Mouse (Mus musculus) WW6 (cell line): Measurements from ENCODE around the gene Rhox11.
"Not testable (repeated sequence)": the region's sequence is repeated elsewhere in the genome, so short reads cannot be mapped to it uniquely, and the experiment has no call there.

Source experiments
- DNase-seq: peaks from one replicate; pipeline ENCODE4 v3.0.0-alpha.2; 2013; ENCODE audit warnings: low read depth, low spot score

Gene Rhox11

GRCm38 (mm10) chrX:38085041-38085440, at the start of gene Rhox11:
Gene Rhox11, minus strand, starts transcription at chrX:38085141.
- DNase-seq: no peak

GRCm38 (mm10) chrX:38121478-38121877, 36.5 kb upstream of the Rhox11 start:
- DNase-seq: no peak

- no peak for DNase-seq
These were observed 36.0 kb upstream of the Rhox11 start, which contains the start of gene Rhox13 for GRCm38 (mm10) chrX:38120982-38121381. Gene Rhox13, plus strand, starts transcription at chrX:38121219.

- DNase-seq: no peak
These were observed 25.9 kb upstream of the Rhox11 start, which contains the start of gene Rhox12 for GRCm38 (mm10) chrX:38110807-38111206. Gene Rhox12, minus strand, starts transcription at chrX:38110907.

GRCm38 (mm10) chrX:38084226-38084625, 715 bp downstream of the Rhox11 start:
- no peak for DNase-seq

- DNase-seq: no peak
These were observed 18.8 kb downstream of the Rhox11 start, which contains the start of gene Rhox10 for GRCm38 (mm10) chrX:38066175-38066574. Gene Rhox10, plus strand, starts transcription at chrX:38066475.

GRCm38 (mm10) chrX:38061544-38061943, 23.4 kb downstream of the Rhox11 start:
- DNase-seq: no peak

- not testable (repeated sequence) for DNase-seq
These were observed 41.9 kb downstream of the Rhox11 start, which contains the start of gene Btg1-ps2 for GRCm38 (mm10) chrX:38043014-38043413. Gene Btg1-ps2, minus strand, starts transcription at chrX:38043114.

- no peak for DNase-seq
These were observed 45.3 kb downstream of the Rhox11 start for GRCm38 (mm10) chrX:38039666-38040065.

GRCm38 (mm10) chrX:38033841-38034240, 51.1 kb downstream of the Rhox11 start:
- no peak for DNase-seq
